Mouse (Mus musculus): ENCODE results near the gene Kifap3. TPM values are rescaled to one million over a fixed set of nuclear protein-coding genes. Genes with fewer than 3 reads are reported as not detected.

Kifap3 gene
- 120 TPM in 2 replicates for polyA plus RNA-seq (2012; rRNA removed)

GRCm38 (mm10) chr1:163779336-163780115 is at the start of gene Kifap3:
Kifap3 (plus strand) TSS chr1:163779583.

GRCm38 (mm10) chr1:163928846-163929245 is 149.5 kb downstream of the Kifap3 start, which contains the start of gene Scyl3:
Scyl3 (plus strand) TSS chr1:163929100.

Other genes with a start within 250 kb of the Kifap3 start
- 1.0 and 1.1 TPM in 2 replicates for gene Mettl11b, start 54.4 kb upstream of the Kifap3 start, polyA plus RNA-seq (2012; rRNA removed)
- gene Scyl3, start 149.5 kb downstream of the Kifap3 start, polyA plus RNA-seq (2012; rRNA removed): 17.5 and 18.5 TPM in 2 replicates
- 5.3 and 5.7 TPM in 2 replicates for gene BC055324, start 215.2 kb downstream of the Kifap3 start, polyA plus RNA-seq (2012; rRNA removed)
- 4.2 TPM in 2 replicates for gene Mettl18, start 215.3 kb downstream of the Kifap3 start, polyA plus RNA-seq (2012; rRNA removed)